Mouse (Mus musculus) hindbrain, embryonic 13.5 days (tissue): ENCODE results near the gene Tceal7. TPM values are rescaled to one million over a fixed set of nuclear protein-coding genes. Genes with fewer than 3 reads are reported as not detected.

Experiments used
- ATAC-seq: fragments of 200-750 bp; cut with Nextera tagmentation; 2 replicates; pipeline ENCODE4 v1.8.0; 2017; ENCODE audit warnings: moderate TSS enrichment; ENCODE audit not compliant: low FRiP score
- H3K27ac ChIP-seq: fragments of 300-500 bp; sonication (generic); 2 replicates; pipeline ENCODE4 v1.5.1; 2015; ENCODE audit warnings: inconsistent platforms, mild to moderate bottlenecking, moderate library complexity
- H3K27me3 ChIP-seq: fragments of 300-500 bp; sonication (generic); 2 replicates; pipeline ENCODE4 v1.6.1; 2015; ENCODE audit warnings: mild to moderate bottlenecking, inconsistent platforms
- H3K36me3 ChIP-seq: fragments of 300-500 bp; sonication (generic); 2 replicates; pipeline ENCODE4 v1.6.1; 2015; ENCODE audit warnings: mild to moderate bottlenecking, inconsistent platforms
- H3K4me1 ChIP-seq: fragments of 300-500 bp; sonication (generic); replicated peaks from 2 replicates; pipeline ENCODE4 v1.6.1; 2015; ENCODE audit warnings: inconsistent platforms
- H3K4me2 ChIP-seq: fragments of 300-500 bp; sonication (generic); 2 replicates; pipeline ENCODE4 v1.6.1; 2015; ENCODE audit warnings: inconsistent platforms, mild to moderate bottlenecking, moderate library complexity
- H3K4me3 ChIP-seq: fragments of 300-500 bp; sonication (generic); 2 replicates; pipeline ENCODE4 v1.5.1; 2015; ENCODE audit warnings: mild to moderate bottlenecking, inconsistent platforms
- H3K9ac ChIP-seq: fragments of 300-500 bp; sonication (generic); 2 replicates; pipeline ENCODE4 v1.6.1; 2015; ENCODE audit warnings: mild to moderate bottlenecking, inconsistent platforms
- H3K9me3 ChIP-seq: fragments of 300-500 bp; sonication (generic); 2 replicates; pipeline ENCODE4 v1.6.1; 2016; ENCODE audit warnings: inconsistent platforms
- WGBS: fragments of 180-500 bp; shearing (Covaris S2); methylation state at CpG from one replicate; pipeline ENCODE4 v1.1.7; 2015; 5-methylcytosine and 5-hydroxymethylcytosine counted together
- polyA plus RNA-seq: library from polyadenylated mRNA; unstranded; fragments of >200 nt; fragmentation: Nextera tagmentation; extraction: Ambion mirVana; gene quantifications from 2 replicates; pipeline ENCODE4 v1.2.1, GENCODE M21; 2015

The Tceal7 gene
- polyA plus RNA-seq, 1 experiment from 2014 or later = 2.5 TPM

DNA sequence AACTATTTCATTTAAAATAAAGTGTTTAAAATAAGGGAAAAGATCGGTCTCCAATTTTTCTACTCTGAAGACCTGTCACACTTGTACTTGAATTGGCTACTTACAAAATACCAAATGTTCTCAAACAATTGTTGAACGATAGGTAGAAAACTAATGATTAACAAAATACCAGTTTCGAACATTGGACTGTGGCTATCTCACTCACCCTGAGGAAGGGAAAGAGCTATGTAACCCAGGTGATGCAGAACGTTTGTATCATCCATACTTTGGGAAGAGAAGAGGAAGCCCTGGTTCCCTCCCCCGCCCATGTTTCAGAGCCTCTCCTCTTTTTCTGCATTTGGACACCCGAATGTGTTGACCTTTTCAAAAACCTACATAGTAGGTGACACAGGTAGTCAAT, 10.2 kb upstream of the Tceal7 start:
- WGBS = 82% methylated on average over 6 of the region's 6 CpGs

DNA sequence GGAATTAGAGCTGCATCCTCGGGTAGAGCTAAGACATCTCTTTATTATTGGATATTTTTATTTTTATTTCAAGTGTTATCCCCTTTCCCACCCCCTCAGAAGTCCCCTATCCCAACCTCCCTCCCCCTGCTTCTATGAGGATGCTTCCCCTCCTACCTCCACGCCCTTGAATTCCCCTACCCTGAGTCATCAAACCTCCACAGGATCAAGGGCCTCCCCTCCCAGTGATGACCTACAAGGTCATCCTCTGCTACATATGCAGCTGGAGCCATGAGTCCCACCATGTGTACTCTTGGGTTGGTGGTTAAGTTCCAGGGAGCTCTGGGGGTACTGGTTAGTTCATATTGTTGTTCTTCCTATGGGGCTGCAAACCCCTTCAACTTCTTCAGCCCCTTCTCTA, 1.2 kb upstream of the Tceal7 start:
- no peak overlapping the region for H3K4me3 ChIP-seq
- no peak for ATAC-seq
- no peak overlapping the region for H3K27ac ChIP-seq
- no peak overlapping the region for H3K9ac ChIP-seq
- 65% methylated on average over 2 of the region's 2 CpGs for WGBS
- no peak overlapping the region for H3K4me2 ChIP-seq
- H3K9me3 ChIP-seq = no peaks in the 10 kb centered on the region
- H3K36me3 ChIP-seq = no peaks in the 10 kb centered on the region
- H3K4me1 ChIP-seq = no peaks in the 10 kb centered on the region; the same call in 1 of the 2 replicates
- no peaks in the 10 kb centered on the region for H3K27me3 ChIP-seq

More for the DNA sequence above, 10.2 kb upstream of the Tceal7 start:
- no peak overlapping the region for H3K9ac ChIP-seq
- no peak overlapping the region for H3K27ac ChIP-seq
- ATAC-seq = no peak
- H3K4me1 ChIP-seq = 0 out of 2 replicates have a peak, but pooled peaks cover 4% of the 10 kb centered on the region
- H3K4me3 ChIP-seq = no peak overlapping the region
- no peaks in the 10 kb centered on the region for H3K36me3 ChIP-seq
- 0 out of 2 replicates have a peak, but pooled peaks cover 3% of the 10 kb centered on the region for H3K27me3 ChIP-seq
- H3K9me3 ChIP-seq = no peaks in the 10 kb centered on the region
- H3K4me2 ChIP-seq = no peak overlapping the region

DNA sequence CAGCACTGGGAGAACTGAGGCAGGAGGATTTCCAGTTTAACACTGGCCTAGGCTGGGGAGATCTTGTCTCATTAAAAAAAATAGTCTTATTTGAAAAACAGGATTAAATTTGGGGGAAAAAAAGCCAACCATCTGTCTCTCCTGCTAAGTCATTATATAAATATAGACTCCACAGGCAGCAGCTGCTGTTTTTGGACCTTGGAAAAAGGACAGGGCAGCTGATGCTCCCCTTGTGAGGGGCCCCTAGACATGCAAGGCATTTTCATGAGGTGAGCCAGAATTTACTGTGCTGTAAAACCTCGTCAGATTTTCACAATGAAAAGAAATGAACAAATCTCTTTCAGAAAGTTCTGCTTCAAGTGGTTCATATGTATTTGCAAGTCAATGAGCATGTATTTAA, 1.7 kb downstream of the Tceal7 start:
- H3K27ac ChIP-seq = no peak overlapping the region
- H3K4me3 ChIP-seq = no peak overlapping the region
- no peak for ATAC-seq
- H3K4me2 ChIP-seq = no peak overlapping the region
- H3K27me3 ChIP-seq = no peaks in the 10 kb centered on the region
- H3K36me3 ChIP-seq = no peaks in the 10 kb centered on the region
- WGBS = 58% methylated on average over 1 of the region's 1 CpGs
- H3K9me3 ChIP-seq = no peaks in the 10 kb centered on the region
- no peaks in the 10 kb centered on the region; the same call in 1 of the 2 replicates for H3K4me1 ChIP-seq
- H3K9ac ChIP-seq = no peak overlapping the region

DNA sequence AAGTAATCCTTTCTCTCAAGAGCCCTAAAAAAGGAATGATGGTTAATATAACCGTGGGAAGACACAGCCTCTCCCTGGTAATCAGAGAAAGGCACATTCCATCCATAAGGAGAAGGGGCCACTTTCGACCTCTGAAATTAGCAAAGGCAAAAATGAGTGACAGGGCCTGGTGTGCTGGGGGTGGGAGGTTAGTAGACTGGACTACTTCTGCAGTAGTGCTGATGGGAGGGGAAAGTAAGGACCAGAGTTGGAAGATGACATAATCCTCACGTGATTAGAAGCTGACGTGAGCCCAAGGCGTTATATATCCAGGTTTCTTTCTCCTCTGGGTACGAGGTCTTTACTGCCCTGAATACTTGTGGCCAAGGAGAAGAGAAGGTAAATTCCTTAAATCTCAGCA, 9.1 kb downstream of the Tceal7 start:
- no peak overlapping the region for H3K9ac ChIP-seq
- H3K9me3 ChIP-seq = no peaks in the 10 kb centered on the region
- WGBS = 79% methylated on average over 6 of the region's 6 CpGs
- H3K36me3 ChIP-seq = no peaks in the 10 kb centered on the region
- no peak overlapping the region for H3K4me2 ChIP-seq
- no peak for ATAC-seq
- H3K4me3 ChIP-seq = no peak overlapping the region
- H3K27me3 ChIP-seq = 0 out of 2 replicates have a peak, but pooled peaks cover 2% of the 10 kb centered on the region
- H3K4me1 ChIP-seq = no peaks in the 10 kb centered on the region
- no peak overlapping the region for H3K27ac ChIP-seq

DNA sequence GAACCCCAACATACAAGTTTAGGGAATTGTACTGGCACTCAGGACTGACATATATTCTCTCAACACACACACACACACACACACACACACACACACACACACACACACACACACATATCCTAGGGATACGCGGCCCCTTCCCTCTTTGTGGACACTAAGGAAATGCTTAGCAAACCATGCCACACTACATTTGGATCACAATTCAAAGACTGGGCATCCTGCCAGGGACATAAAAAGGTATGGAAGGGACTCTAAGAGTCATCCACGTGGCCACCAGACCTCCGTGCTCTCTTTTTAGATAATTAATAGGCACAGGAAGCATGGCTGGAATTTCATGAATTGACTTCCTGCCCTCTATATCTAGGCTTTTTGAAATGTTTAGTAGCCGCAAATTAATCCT, 13.2 kb downstream of the Tceal7 start:
- Histone ChIP-seq H3K27ac (no peak overlapping the region), H3K4me3 (no peak overlapping the region), H3K4me2 (no peak overlapping the region), H3K9me3 (no peaks in the 10 kb centered on the region), H3K36me3 (no peaks in the 10 kb centered on the region), H3K4me1 (no peaks in the 10 kb centered on the region), H3K9ac (no peak overlapping the region), H3K27me3 (0 out of 2 replicates have a peak, but pooled peaks cover 5% of the 10 kb centered on the region)
- ATAC-seq = no peak
- 52% methylated on average over 5 of the region's 5 CpGs for WGBS

DNA sequence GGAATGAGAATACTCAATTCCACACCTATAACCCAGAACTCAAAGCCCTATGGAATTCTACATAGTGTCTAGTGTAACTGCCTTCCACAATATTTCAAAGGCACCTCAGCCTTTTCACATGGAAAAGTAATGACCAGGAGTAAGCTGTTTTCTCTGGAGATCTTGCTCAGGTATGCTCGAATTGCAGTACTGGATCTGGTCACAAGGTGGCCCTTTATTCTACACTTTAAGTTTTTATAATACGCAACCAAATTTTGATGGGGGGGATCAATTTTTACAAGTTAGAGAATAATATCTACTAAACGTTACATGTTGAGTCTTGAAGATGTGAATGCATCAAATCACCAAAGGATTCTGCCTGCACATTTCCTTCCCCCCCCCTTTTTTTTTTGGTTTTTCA, 23.5 kb downstream of the Tceal7 start:
- no peaks in the 10 kb centered on the region for H3K36me3 ChIP-seq
- H3K9ac ChIP-seq = no peak overlapping the region
- H3K4me3 ChIP-seq = no peak overlapping the region
- no peak overlapping the region for H3K4me2 ChIP-seq
- no peaks in the 10 kb centered on the region for H3K9me3 ChIP-seq
- no peak overlapping the region for H3K27ac ChIP-seq
- no peak for ATAC-seq
- H3K4me1 ChIP-seq = no peaks in the 10 kb centered on the region
- WGBS = 49% methylated on average over 3 of the region's 3 CpGs
- no peaks in the 10 kb centered on the region for H3K27me3 ChIP-seq

DNA sequence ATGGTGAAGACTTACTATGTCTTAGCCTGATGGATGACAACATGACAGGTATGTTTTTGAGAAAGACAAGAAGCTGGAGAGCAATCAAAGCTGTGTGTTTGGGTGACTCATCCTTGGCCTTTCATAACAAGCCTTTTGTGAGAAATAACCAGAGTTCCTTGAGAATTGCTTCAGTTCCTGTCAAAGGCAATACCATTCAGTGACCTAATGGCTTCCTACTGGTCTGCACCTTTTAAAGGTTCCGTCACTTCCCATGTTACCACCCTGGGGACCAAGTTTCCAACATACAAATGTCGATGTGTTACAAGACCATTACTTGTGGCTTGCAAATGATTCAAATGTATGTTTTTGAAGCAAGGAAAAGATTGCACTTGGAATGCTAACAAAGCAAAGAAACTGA, 28.6 kb downstream of the Tceal7 start:
- H3K36me3 ChIP-seq = no peaks in the 10 kb centered on the region
- H3K9ac ChIP-seq = no peak overlapping the region
- H3K27ac ChIP-seq = no peak overlapping the region
- no peaks in the 10 kb centered on the region for H3K27me3 ChIP-seq
- no peak overlapping the region for H3K4me2 ChIP-seq
- 92% methylated on average over 2 of the region's 2 CpGs for WGBS
- H3K4me3 ChIP-seq = no peak overlapping the region
- H3K9me3 ChIP-seq = no peaks in the 10 kb centered on the region
- no peak for ATAC-seq
- H3K4me1 ChIP-seq = no peaks in the 10 kb centered on the region; the same call in 1 of the 2 replicates

DNA sequence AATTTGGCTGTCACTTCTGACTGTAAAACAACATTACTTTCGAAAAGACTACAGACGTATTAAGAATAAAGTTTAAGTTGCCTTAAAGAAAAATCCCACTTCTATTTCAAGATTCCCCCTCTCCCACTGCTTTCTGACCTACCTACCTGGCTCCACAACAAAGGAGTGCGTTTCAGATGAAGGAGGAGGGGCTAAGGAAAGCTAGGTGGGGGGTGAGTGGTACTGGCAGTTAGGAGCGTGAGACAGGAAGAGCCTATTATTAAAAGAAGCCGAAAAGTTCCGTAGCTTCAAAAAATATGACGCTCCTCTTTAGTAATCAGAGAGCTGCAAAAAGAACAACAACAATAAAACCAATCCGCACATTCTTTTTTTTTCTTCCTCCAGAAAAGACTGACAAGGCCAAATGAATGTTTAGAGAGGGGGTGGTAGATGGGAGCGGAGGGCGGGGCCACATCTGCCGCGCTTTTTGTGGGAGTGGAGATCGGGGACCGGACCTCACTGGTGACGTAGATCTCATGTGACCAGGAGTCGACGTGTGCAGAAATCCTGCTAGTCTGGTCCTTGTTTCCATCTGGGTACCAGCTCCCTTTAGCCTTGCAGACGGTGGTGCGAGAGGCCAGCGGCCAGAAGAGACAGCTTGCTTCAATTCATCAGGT, 30.1 kb downstream of the Tceal7 start, which contains the start of gene Tceal9:
Tceal9 (plus strand) TSS at position 506 of the 656 bp plus-strand sequence.
- Histone ChIP-seq H3K4me3 (peak within 1 kb of the TSS; percentile 57), H3K9me3 (no peaks in the 10 kb centered on the region), H3K9ac (peak within 1 kb of the TSS; percentile 80), H3K27ac (peak within 1 kb of the TSS; percentile 83), H3K4me2 (peak within 1 kb of the TSS; percentile 55), H3K4me1 (no peaks in the 10 kb centered on the region; the same call in 1 of the 2 replicates), H3K36me3 (no peaks in the 10 kb centered on the region), H3K27me3 (no peaks in the 10 kb centered on the region)
- peak; percentile 97 for ATAC-seq
- 19% methylated on average over 20 of the region's 20 CpGs for WGBS

DNA sequence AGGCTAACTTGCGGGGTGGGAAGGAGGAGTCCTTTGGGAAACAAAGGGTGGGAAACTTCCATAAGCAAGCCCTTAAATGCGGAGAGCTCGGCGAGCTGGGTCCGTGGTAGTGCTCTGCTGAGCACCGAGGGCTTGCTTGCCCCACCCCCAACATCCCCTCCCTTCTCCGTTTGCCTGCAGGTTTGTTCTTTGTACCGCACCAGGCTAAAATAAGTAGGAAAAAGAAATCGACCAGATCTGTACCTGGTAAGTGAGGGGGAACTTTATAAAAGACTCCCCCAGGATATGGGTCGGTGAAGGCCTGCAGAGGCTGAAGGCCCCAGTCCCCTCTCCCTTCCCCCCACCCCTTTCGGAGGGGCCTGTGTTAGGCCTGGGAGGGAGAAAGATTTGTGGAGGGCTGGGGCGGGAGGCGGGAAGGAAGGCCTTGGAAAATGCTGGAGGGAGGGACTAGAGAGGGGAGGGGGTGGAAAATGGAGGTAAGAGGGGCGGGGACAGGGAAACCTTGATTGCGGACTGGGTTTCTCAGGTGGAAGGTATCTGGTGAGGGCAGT, 31.0 kb downstream of the Tceal7 start:
- 14% methylated on average over 11 of the region's 15 CpGs for WGBS
- H3K27me3 ChIP-seq = no peaks in the 10 kb centered on the region

DNA sequence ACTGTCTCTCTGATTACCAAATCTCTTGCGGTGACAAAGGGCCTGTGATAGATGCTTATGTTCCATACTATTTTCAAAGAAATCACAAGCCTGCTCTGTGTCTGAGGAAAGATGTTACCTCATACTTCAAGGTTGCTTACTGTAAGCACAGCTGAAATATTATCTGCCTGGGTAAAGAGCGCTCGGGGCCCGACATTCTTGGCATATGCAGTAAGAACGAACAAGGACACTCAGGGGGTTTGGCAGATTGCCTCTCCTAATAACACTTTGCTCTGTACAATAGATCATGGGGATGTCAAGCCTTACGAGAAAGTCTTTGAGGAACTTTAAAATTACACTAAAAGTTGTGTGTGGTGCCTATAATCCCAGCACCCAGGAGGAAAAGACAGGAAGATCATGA, 34.2 kb downstream of the Tceal7 start:
- Histone ChIP-seq H3K27me3 (no peaks in the 10 kb centered on the region), H3K36me3 (no peaks in the 10 kb centered on the region), H3K9ac (no peak overlapping the region), H3K9me3 (no peaks in the 10 kb centered on the region), H3K4me2 (no peak overlapping the region), H3K27ac (no peak overlapping the region), H3K4me3 (no peak overlapping the region), H3K4me1 (no peaks in the 10 kb centered on the region; the same call in 1 of the 2 replicates)
- 81% methylated on average over 6 of the region's 6 CpGs for WGBS
- no peak for ATAC-seq

More for the DNA sequence above, 31.0 kb downstream of the Tceal7 start:
- Histone ChIP-seq H3K36me3 (no peaks in the 10 kb centered on the region), H3K4me3 (peak overlapping the region; percentile 57), H3K9me3 (no peaks in the 10 kb centered on the region), H3K9ac (peak overlapping the region; percentile 80), H3K4me2 (peak overlapping the region; percentile 55), H3K27ac (peak overlapping the region; percentile 83), H3K4me1 (no peaks in the 10 kb centered on the region; the same call in 1 of the 2 replicates)
- peak; percentile 87 for ATAC-seq

DNA sequence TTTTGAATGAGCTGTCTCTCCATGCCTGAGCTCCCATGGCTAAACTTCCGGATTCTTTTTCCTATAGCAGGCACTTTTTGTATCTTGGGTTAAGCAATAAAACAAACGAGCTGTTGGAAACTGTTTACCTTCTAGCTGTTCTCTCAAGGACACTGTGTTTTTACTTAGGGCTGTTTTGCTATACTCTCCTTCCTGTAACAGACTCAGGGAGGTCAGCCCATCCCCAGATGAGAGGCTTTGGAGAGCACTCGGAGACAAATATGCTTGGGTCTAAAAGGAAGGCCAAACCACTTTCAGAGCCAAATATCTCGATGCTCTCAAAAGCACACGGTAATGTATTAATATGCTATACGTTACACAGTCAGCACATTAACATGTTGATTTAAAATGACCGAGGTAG, 35.1 kb downstream of the Tceal7 start:
- Histone ChIP-seq H3K27ac (no peak overlapping the region), H3K27me3 (no peaks in the 10 kb centered on the region), H3K9me3 (no peaks in the 10 kb centered on the region), H3K4me1 (no peaks in the 10 kb centered on the region; the same call in 1 of the 2 replicates), H3K9ac (no peak overlapping the region), H3K4me2 (no peak overlapping the region), H3K36me3 (no peaks in the 10 kb centered on the region), H3K4me3 (no peak overlapping the region)
- WGBS = 86% methylated on average over 7 of the region's 7 CpGs
- no peak for ATAC-seq

DNA sequence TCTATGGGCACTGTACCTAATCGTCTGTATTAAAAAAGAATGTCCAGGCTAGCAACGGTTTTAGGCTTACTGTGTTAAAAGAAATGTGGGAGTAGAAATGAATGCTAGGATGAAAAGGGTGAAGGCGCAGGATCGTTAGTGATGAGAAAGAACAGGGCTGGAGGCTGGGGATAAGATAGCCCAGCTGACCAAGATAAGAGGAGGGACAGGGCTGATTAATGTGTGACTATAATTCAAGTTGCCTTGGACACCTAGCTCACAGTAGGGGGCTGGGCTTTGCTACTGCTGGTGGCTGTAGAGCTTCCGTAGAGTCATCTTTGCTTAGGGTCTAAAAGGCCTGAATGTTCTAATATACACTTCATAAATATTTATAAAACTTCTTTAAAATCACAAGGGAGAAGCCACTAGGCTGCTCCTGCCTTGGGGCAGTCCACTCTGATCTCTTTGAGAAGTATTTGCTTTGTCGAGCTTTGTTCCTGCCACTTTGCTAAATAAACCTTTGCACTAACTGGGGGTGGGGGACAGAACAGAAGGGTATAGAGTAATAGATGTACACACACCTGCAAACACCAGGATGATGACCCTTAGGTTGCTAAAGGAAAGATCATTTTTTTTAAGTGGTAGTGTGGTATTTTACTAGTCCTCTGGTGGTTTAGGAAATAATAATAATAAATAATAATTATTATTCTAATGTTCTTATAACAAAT, 37.6 kb downstream of the Tceal7 start:
- H3K36me3 ChIP-seq = no peaks in the 10 kb centered on the region
- no peak overlapping the region for H3K4me3 ChIP-seq
- no peaks in the 10 kb centered on the region for H3K4me1 ChIP-seq
- no peak overlapping the region for H3K27ac ChIP-seq
- H3K27me3 ChIP-seq = no peaks in the 10 kb centered on the region
- 54% methylated on average over 6 of the region's 6 CpGs for WGBS
- H3K4me2 ChIP-seq = no peak overlapping the region
- no peak overlapping the region for H3K9ac ChIP-seq
- no peaks in the 10 kb centered on the region for H3K9me3 ChIP-seq
- ATAC-seq = no peak
